Mouse (Mus musculus): ENCODE data around the gene Itga3. TPM values are rescaled to one million over a fixed set of nuclear protein-coding genes. Genes with fewer than 3 reads are reported as not detected.

Itga3 gene
- polyA plus RNA-seq, 1 experiment = 86.4 TPM

GRCm38 (mm10) chr11:95046980-95047680, 29.5 kb downstream of the Itga3 start:
- Histone ChIP-seq H3K36me3 (ENCODE audit: control insufficient read depth, insufficient read depth, low read length, poor library complexity, severe bottlenecking) (peaks cover 15% of the 10 kb centered on the region), H3K9ac (ENCODE audit: low read depth, poor library complexity, severe bottlenecking) (no peak overlapping the region), H3K9me3 (replicated peaks; ENCODE audit: control insufficient read depth, insufficient read depth, low read length, poor library complexity, severe bottlenecking) (no peaks in the 10 kb centered on the region), H3K4me3 (ENCODE audit: low read depth, low read length) (no peak overlapping the region), H3K4me1 (ENCODE audit: control insufficient read depth, insufficient read depth, low read length) (no peaks in the 10 kb centered on the region), H3K27me3 (ENCODE audit: control insufficient read depth, insufficient read depth, low read length, poor library complexity, severe bottlenecking) (no peaks in the 10 kb centered on the region), H3K27ac (ENCODE audit: insufficient read depth, low read length) (no peak overlapping the region)
- TF ChIP-seq CTCF (IDR thresholded peaks at IDR 0.05; ENCODE audit: low read depth, low read length) (peak; percentile 69), EP300 (IDR thresholded peaks at IDR 0.05; ENCODE audit: insufficient read depth, low read depth, low read length) (no peak), POLR2A (IDR thresholded peaks at IDR 0.05; ENCODE audit: insufficient read depth, low read length) (no peak)

- Histone ChIP-seq H3K9ac (ENCODE audit: low read depth, poor library complexity, severe bottlenecking) (no peak overlapping the region), H3K4me3 (ENCODE audit: low read depth, low read length) (no peak overlapping the region), H3K4me1 (ENCODE audit: control insufficient read depth, insufficient read depth, low read length) (no peaks in the 10 kb centered on the region), H3K27ac (ENCODE audit: insufficient read depth, low read length) (no peak overlapping the region), H3K27me3 (ENCODE audit: control insufficient read depth, insufficient read depth, low read length, poor library complexity, severe bottlenecking) (no peaks in the 10 kb centered on the region), H3K36me3 (ENCODE audit: control insufficient read depth, insufficient read depth, low read length, poor library complexity, severe bottlenecking) (no peaks in the 10 kb centered on the region; the same call in 1 of the 2 replicates), H3K9me3 (replicated peaks; ENCODE audit: control insufficient read depth, insufficient read depth, low read length, poor library complexity, severe bottlenecking) (no peaks in the 10 kb centered on the region)
- TF ChIP-seq POLR2A (IDR thresholded peaks at IDR 0.05; ENCODE audit: insufficient read depth, low read length) (no peak), CTCF (IDR thresholded peaks at IDR 0.05; ENCODE audit: low read depth, low read length) (no peak), EP300 (IDR thresholded peaks at IDR 0.05; ENCODE audit: insufficient read depth, low read depth, low read length) (no peak)
These were observed 32.3 kb downstream of the Itga3 start for GRCm38 (mm10) chr11:95044185-95044870.

DNA sequence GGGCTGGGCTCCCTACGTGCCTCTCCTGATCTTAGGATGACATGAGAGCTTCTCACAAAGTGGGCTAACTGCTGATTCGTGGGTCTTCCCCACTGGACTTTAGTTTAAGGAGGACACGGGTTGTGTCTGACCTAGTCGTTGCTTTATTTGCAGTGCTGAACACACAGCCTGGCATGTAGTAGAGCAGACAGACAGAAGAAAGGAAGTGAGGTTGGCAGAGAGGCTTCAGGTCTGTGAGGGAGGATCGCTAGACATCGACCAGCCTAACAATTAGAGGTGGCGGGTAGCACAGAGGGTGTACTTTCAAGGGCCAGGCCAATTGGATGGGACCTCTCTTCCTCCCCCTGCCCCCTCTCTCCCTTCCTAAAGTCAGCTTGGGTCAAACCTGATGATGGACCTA, 33.0 kb downstream of the Itga3 start:
- no peaks in the 10 kb centered on the region for H3K4me1 ChIP-seq (ENCODE audit: control insufficient read depth, insufficient read depth, low read length)
- no peaks in the 10 kb centered on the region for H3K9me3 ChIP-seq (replicated peaks; ENCODE audit: control insufficient read depth, insufficient read depth, low read length, poor library complexity, severe bottlenecking)
- H3K27ac ChIP-seq (ENCODE audit: insufficient read depth, low read length) = no peak overlapping the region
- H3K9ac ChIP-seq (ENCODE audit: low read depth, poor library complexity, severe bottlenecking) = no peak overlapping the region
- TF ChIP-seq CTCF (IDR thresholded peaks at IDR 0.05; ENCODE audit: low read depth, low read length) (no peak), POLR2A (IDR thresholded peaks at IDR 0.05; ENCODE audit: insufficient read depth, low read length) (no peak), EP300 (IDR thresholded peaks at IDR 0.05; ENCODE audit: insufficient read depth, low read depth, low read length) (no peak)
- no peak overlapping the region for H3K4me3 ChIP-seq (ENCODE audit: low read depth, low read length)
- H3K27me3 ChIP-seq (ENCODE audit: control insufficient read depth, insufficient read depth, low read length, poor library complexity, severe bottlenecking) = no peaks in the 10 kb centered on the region
- H3K36me3 ChIP-seq (ENCODE audit: control insufficient read depth, insufficient read depth, low read length, poor library complexity, severe bottlenecking) = no peaks in the 10 kb centered on the region; the same call in 1 of the 2 replicates

- Histone ChIP-seq H3K4me1 (ENCODE audit: control insufficient read depth, insufficient read depth, low read length) (no peaks in the 10 kb centered on the region), H3K27ac (ENCODE audit: insufficient read depth, low read length) (no peak overlapping the region), H3K36me3 (ENCODE audit: control insufficient read depth, insufficient read depth, low read length, poor library complexity, severe bottlenecking) (no peaks in the 10 kb centered on the region; the same call in 1 of the 2 replicates), H3K9me3 (replicated peaks; ENCODE audit: control insufficient read depth, insufficient read depth, low read length, poor library complexity, severe bottlenecking) (no peaks in the 10 kb centered on the region), H3K27me3 (ENCODE audit: control insufficient read depth, insufficient read depth, low read length, poor library complexity, severe bottlenecking) (no peaks in the 10 kb centered on the region), H3K9ac (ENCODE audit: low read depth, poor library complexity, severe bottlenecking) (no peak overlapping the region), H3K4me3 (ENCODE audit: low read depth, low read length) (no peak overlapping the region)
- no peak for TF ChIP-seq CTCF (IDR thresholded peaks at IDR 0.05; ENCODE audit: low read depth, low read length)
These were observed 33.5 kb downstream of the Itga3 start for GRCm38 (mm10) chr11:95043060-95043459.

DNA sequence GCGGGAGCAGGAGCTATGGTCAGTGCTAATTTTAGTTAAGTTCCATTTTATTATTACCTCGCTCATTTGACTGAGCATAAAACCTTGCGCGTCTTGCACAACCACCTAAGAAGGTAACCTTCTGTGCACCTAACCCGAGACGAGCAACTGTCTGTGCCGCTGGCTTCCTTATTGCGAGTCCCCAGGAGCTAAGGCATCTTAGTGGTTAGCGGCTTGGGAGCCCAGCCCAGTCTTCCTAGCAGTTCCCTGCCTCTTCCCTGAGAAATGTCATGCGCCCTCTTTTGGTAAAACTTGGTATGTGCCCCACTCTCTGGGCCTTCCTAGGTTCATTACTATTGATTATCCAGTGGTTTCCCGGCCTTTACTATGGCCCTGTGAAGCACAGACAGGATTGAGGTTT, 34.5 kb downstream of the Itga3 start:
- H3K4me3 ChIP-seq (ENCODE audit: low read depth, low read length) = peak overlapping the region; percentile 53
- no peak overlapping the region for H3K27ac ChIP-seq (ENCODE audit: insufficient read depth, low read length)
- H3K9me3 ChIP-seq (replicated peaks; ENCODE audit: control insufficient read depth, insufficient read depth, low read length, poor library complexity, severe bottlenecking) = no peaks in the 10 kb centered on the region
- H3K27me3 ChIP-seq (ENCODE audit: control insufficient read depth, insufficient read depth, low read length, poor library complexity, severe bottlenecking) = no peaks in the 10 kb centered on the region
- no peaks in the 10 kb centered on the region; the same call in 1 of the 2 replicates for H3K36me3 ChIP-seq (ENCODE audit: control insufficient read depth, insufficient read depth, low read length, poor library complexity, severe bottlenecking)
- no peak overlapping the region for H3K9ac ChIP-seq (ENCODE audit: low read depth, poor library complexity, severe bottlenecking)
- H3K4me1 ChIP-seq (ENCODE audit: control insufficient read depth, insufficient read depth, low read length) = no peaks in the 10 kb centered on the region
- TF ChIP-seq POLR2A (IDR thresholded peaks at IDR 0.05; ENCODE audit: insufficient read depth, low read length) (no peak), EP300 (IDR thresholded peaks at IDR 0.05; ENCODE audit: insufficient read depth, low read depth, low read length) (no peak), CTCF (IDR thresholded peaks at IDR 0.05; ENCODE audit: low read depth, low read length) (peak; percentile 63)

- H3K4me3 ChIP-seq (ENCODE audit: low read depth, low read length) = peak within 1 kb of the TSS; percentile 79
- no peaks in the 10 kb centered on the region for H3K4me1 ChIP-seq (ENCODE audit: control insufficient read depth, insufficient read depth, low read length)
- H3K27me3 ChIP-seq (ENCODE audit: control insufficient read depth, insufficient read depth, low read length, poor library complexity, severe bottlenecking) = no peaks in the 10 kb centered on the region
- H3K27ac ChIP-seq (ENCODE audit: insufficient read depth, low read length) = no peak within 1 kb of the TSS
- no peaks in the 10 kb centered on the region; the same call in 1 of the 2 replicates for H3K36me3 ChIP-seq (ENCODE audit: control insufficient read depth, insufficient read depth, low read length, poor library complexity, severe bottlenecking)
- TF ChIP-seq EP300 (IDR thresholded peaks at IDR 0.05; ENCODE audit: insufficient read depth, low read depth, low read length) (no peak), POLR2A (IDR thresholded peaks at IDR 0.05; ENCODE audit: insufficient read depth, low read length) (no peak), CTCF (IDR thresholded peaks at IDR 0.05; ENCODE audit: low read depth, low read length) (no peak)
- H3K9me3 ChIP-seq (replicated peaks; ENCODE audit: control insufficient read depth, insufficient read depth, low read length, poor library complexity, severe bottlenecking) = no peaks in the 10 kb centered on the region
- peak within 1 kb of the TSS; percentile 54 for H3K9ac ChIP-seq (ENCODE audit: low read depth, poor library complexity, severe bottlenecking)
These were observed 35.4 kb downstream of the Itga3 start, which contains the start of gene Pdk2 for GRCm38 (mm10) chr11:95041139-95041609. TSS of gene Pdk2 (minus strand) at chr11:95041354.
